Mouse (Mus musculus): ENCODE data around the gene Atad3a. TPM values are rescaled to one million over a fixed set of nuclear protein-coding genes. Genes with fewer than 3 reads are reported as not detected.

Gene Atad3a
- total and polyA plus RNA-seq, 2 experiments from 2014 or later = 52.6 to 65.9 TPM

GRCm38 (mm10) chr4:155762357-155762756 is 1.5 kb upstream of the Atad3a start:
- Histone ChIP-seq H3K9me3 (ENCODE audit: low read length) (no peaks in the 10 kb centered on the region), H3K4me3 (ENCODE audit: low read depth, low read length) (no peak overlapping the region), H3K4me2 (ENCODE audit: low read depth, low read length, poor library complexity, severe bottlenecking) (no peak overlapping the region), H3K27me3 (ENCODE audit: insufficient read depth, low read length) (no peaks in the 10 kb centered on the region), H3K9ac (replicated peaks; ENCODE audit: low read length, poor library complexity, severe bottlenecking) (no peak overlapping the region), H3K27ac (ENCODE audit: low read depth, low read length) (no peak overlapping the region), H3K36me3 (ENCODE audit: insufficient read depth, low read length) (no peaks in the 10 kb centered on the region), H3K4me1 (ENCODE audit: insufficient read depth, low read length) (peaks cover 10% of the 10 kb centered on the region)
- ATAC-seq (ENCODE audit: low FRiP score) (no peak), DNase-seq (ENCODE audit: low spot score) (no peak)
- TF ChIP-seq CTCF (IDR thresholded peaks at IDR 0.05) = no peak
- WGBS = 92% methylated on average over 3 of the region's 3 CpGs

GRCm38 (mm10) chr4:155761356-155762099 is 635 bp upstream of the Atad3a start:
- 2% methylated on average over 28 of the region's 28 CpGs for WGBS
- Histone ChIP-seq H3K4me2 (ENCODE audit: low read depth, low read length, poor library complexity, severe bottlenecking) (peak overlapping the region; percentile 97), H3K27me3 (ENCODE audit: insufficient read depth, low read length) (no peaks in the 10 kb centered on the region), H3K4me1 (ENCODE audit: insufficient read depth, low read length) (peaks cover 10% of the 10 kb centered on the region), H3K9me3 (ENCODE audit: low read length) (no peaks in the 10 kb centered on the region), H3K9ac (replicated peaks; ENCODE audit: low read length, poor library complexity, severe bottlenecking) (peak overlapping the region; percentile 56), H3K4me3 (ENCODE audit: low read depth, low read length) (peak overlapping the region; percentile 76), H3K36me3 (ENCODE audit: insufficient read depth, low read length) (no peaks in the 10 kb centered on the region), H3K27ac (ENCODE audit: low read depth, low read length) (no peak overlapping the region)
- no peak for DNase-seq (ENCODE audit: low spot score)
- ATAC-seq (ENCODE audit: low FRiP score) = 0 out of 2 replicates have a peak, but pooled peaks have one; percentile 9
- no peak for TF ChIP-seq CTCF (IDR thresholded peaks at IDR 0.05)

- H3K36me3 ChIP-seq (ENCODE audit: insufficient read depth, low read length) = peaks cover 10% of the 10 kb centered on the region
- peak overlapping the region; percentile 76 for H3K9ac ChIP-seq (replicated peaks; ENCODE audit: low read length, poor library complexity, severe bottlenecking)
- 5% methylated on average over 10 of the region's 10 CpGs for WGBS
- DNase-seq (ENCODE audit: low spot score) (peak; percentile 56), ATAC-seq (ENCODE audit: low FRiP score) (peak; percentile 34; the same call in 1 of the 2 replicates)
- peak overlapping the region; percentile 76 for H3K4me3 ChIP-seq (ENCODE audit: low read depth, low read length)
- peak overlapping the region; percentile 97 for H3K4me2 ChIP-seq (ENCODE audit: low read depth, low read length, poor library complexity, severe bottlenecking)
- no peaks in the 10 kb centered on the region for H3K27me3 ChIP-seq (ENCODE audit: insufficient read depth, low read length)
- no peaks in the 10 kb centered on the region for H3K9me3 ChIP-seq (ENCODE audit: low read length)
- H3K4me1 ChIP-seq (ENCODE audit: insufficient read depth, low read length) = peaks cover 10% of the 10 kb centered on the region
- 0 out of 2 replicates have a peak overlapping the region, but pooled peaks have one; percentile 18 for H3K27ac ChIP-seq (ENCODE audit: low read depth, low read length)
- peak; percentile 60 for TF ChIP-seq CTCF (IDR thresholded peaks at IDR 0.05)
Observed at GRCm38 (mm10) chr4:155759862-155760612, 856 bp downstream of the Atad3a start.

- Histone ChIP-seq H3K4me1 (ENCODE audit: insufficient read depth, low read length) (peaks cover 10% of the 10 kb centered on the region), H3K4me3 (ENCODE audit: low read depth, low read length) (no peak overlapping the region), H3K36me3 (ENCODE audit: insufficient read depth, low read length) (peaks cover 29% of the 10 kb centered on the region), H3K27me3 (ENCODE audit: insufficient read depth, low read length) (no peaks in the 10 kb centered on the region), H3K4me2 (ENCODE audit: low read depth, low read length, poor library complexity, severe bottlenecking) (no peak overlapping the region), H3K9me3 (ENCODE audit: low read length) (no peaks in the 10 kb centered on the region), H3K9ac (replicated peaks; ENCODE audit: low read length, poor library complexity, severe bottlenecking) (no peak overlapping the region), H3K27ac (ENCODE audit: low read depth, low read length) (no peak overlapping the region)
- 88% methylated on average over 12 of the region's 12 CpGs for WGBS
- no peak for DNase-seq (ENCODE audit: low spot score)
- ATAC-seq (ENCODE audit: low FRiP score) = no peak
- no peak for TF ChIP-seq CTCF (IDR thresholded peaks at IDR 0.05)
Observed at GRCm38 (mm10) chr4:155757011-155757410, 3.9 kb downstream of the Atad3a start.

GRCm38 (mm10) chr4:155746575-155747490 is 14.1 kb downstream of the Atad3a start:
- DNase-seq (ENCODE audit: low spot score) = no peak
- TF ChIP-seq CTCF (IDR thresholded peaks at IDR 0.05) = no peak
- no peak for ATAC-seq (ENCODE audit: low FRiP score)
- H3K27ac ChIP-seq (ENCODE audit: low read depth, low read length) = no peak overlapping the region
- no peak overlapping the region for H3K9ac ChIP-seq (replicated peaks; ENCODE audit: low read length, poor library complexity, severe bottlenecking)
- no peaks in the 10 kb centered on the region for H3K27me3 ChIP-seq (ENCODE audit: insufficient read depth, low read length)
- WGBS = 89% methylated on average over 17 of the region's 17 CpGs
- no peaks in the 10 kb centered on the region for H3K4me1 ChIP-seq (ENCODE audit: insufficient read depth, low read length)
- H3K9me3 ChIP-seq (ENCODE audit: low read length) = no peaks in the 10 kb centered on the region
- H3K4me3 ChIP-seq (ENCODE audit: low read depth, low read length) = no peak overlapping the region
- H3K36me3 ChIP-seq (ENCODE audit: insufficient read depth, low read length) = peaks cover 76% of the 10 kb centered on the region
- no peak overlapping the region for H3K4me2 ChIP-seq (ENCODE audit: low read depth, low read length, poor library complexity, severe bottlenecking)

All from midbrain, postnatal 0 days (tissue).